Mouse (Mus musculus) kidney, embryonic 15.5 days (tissue): ENCODE measurements at regions not wholly inside any gene's neighbourhood (a gene's known extent, or its start where the extent isn't known, plus 50 kb on each side); places are given as distances from the start of the nearest gene placed in this dataset.

Experiments
- ATAC-seq: fragments of 200-750 bp; cut with Nextera tagmentation; replicated peaks from 2 replicates; pipeline ENCODE4 v1.8.0; 2017; ENCODE audit warnings: moderate TSS enrichment; ENCODE audit not compliant: low FRiP score
- H3K27ac ChIP-seq: fragments of 300-500 bp; sonication (generic); 2 replicates; pipeline ENCODE4 v1.5.1; 2015; ENCODE audit warnings: mild to moderate bottlenecking, inconsistent platforms
- H3K27me3 ChIP-seq: fragments of 300-500 bp; sonication (generic); 2 replicates; pipeline ENCODE4 v1.6.1; 2015; ENCODE audit warnings: inconsistent platforms
- H3K36me3 ChIP-seq: fragments of 300-500 bp; sonication (generic); 2 replicates; pipeline ENCODE4 v1.6.1; 2015; ENCODE audit warnings: inconsistent platforms
- H3K4me1 ChIP-seq: fragments of 300-500 bp; sonication (generic); 2 replicates; pipeline ENCODE4 v1.6.1; 2015; ENCODE audit warnings: inconsistent platforms
- H3K4me2 ChIP-seq: fragments of 300-500 bp; sonication (generic); 2 replicates; pipeline ENCODE4 v1.6.1; 2015; ENCODE audit warnings: moderate library complexity, mild to moderate bottlenecking, inconsistent platforms
- H3K4me3 ChIP-seq: fragments of 300-500 bp; sonication (generic); replicated peaks from 2 replicates; pipeline ENCODE4 v1.5.1; 2015; ENCODE audit warnings: mild to moderate bottlenecking, inconsistent platforms
- H3K9ac ChIP-seq: fragments of 300-500 bp; sonication (generic); 2 replicates; pipeline ENCODE4 v1.6.1; 2015; ENCODE audit warnings: mild to moderate bottlenecking, inconsistent platforms
- H3K9me3 ChIP-seq: fragments of 300-500 bp; sonication (generic); replicated peaks from 2 replicates; pipeline ENCODE4 v1.6.1; 2016; ENCODE audit warnings: inconsistent platforms
- WGBS: fragments of 180-500 bp; shearing (Covaris S2); methylation state at CpG from one replicate; pipeline ENCODE4 v1.1.7; 2015; ENCODE audit warnings: mixed read lengths; 5-methylcytosine and 5-hydroxymethylcytosine counted together

DNA sequence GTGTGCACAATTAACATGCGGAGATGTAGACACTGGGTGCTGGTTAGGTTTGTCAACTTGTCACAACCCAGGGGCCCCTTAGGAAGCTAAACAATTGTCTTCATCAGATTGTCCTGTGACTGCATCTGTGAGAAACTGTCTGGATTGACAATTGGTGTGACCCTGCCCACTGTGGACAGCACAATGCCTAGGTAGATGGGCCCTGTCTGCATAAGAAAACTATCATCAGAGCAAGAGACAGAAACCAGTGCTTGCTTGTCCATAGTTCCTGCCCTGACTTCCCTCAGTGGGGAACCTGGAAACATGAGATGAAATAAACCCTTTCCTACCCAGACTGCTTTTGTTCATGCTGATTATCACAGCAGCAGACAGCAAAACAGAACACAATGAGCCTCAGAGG is 63.5 kb upstream of the Tyw5 start:
- ATAC-seq, result no peak
- Histone ChIP-seq H3K27ac (no peak overlapping the region), H3K4me3 (no peak overlapping the region), H3K4me2 (no peak overlapping the region), H3K36me3 (no peaks in the 10 kb centered on the region), H3K9ac (no peak overlapping the region), H3K9me3 (no peaks in the 10 kb centered on the region), H3K4me1 (0 out of 2 replicates have a peak, but pooled peaks cover 2% of the 10 kb centered on the region), H3K27me3 (no peaks in the 10 kb centered on the region)
- WGBS, result 79% methylated on average over 1 of the region's 1 CpGs

DNA sequence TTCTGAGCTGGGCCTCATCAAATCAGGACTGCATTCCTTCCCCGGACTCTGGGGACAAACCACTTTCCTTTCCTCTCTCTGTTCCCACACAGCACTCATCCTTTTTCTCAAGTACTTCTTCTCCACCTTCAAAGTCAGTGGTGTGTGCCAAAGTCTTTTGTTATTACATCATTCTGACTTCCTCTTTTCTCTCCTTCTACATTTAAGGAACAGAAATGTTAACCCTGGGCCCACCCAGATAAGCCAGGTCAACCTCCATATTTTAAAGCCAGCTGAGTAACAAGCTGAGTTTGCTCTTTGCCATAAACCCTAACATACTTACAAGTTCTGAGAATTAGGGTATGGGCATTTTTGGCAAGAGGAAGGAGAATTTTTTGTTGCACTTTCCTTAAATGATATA is 65.3 kb upstream of the Tyw5 start:
- Histone ChIP-seq H3K9me3 (no peaks in the 10 kb centered on the region), H3K36me3 (no peaks in the 10 kb centered on the region), H3K27ac (no peak overlapping the region), H3K4me2 (no peak overlapping the region), H3K27me3 (no peaks in the 10 kb centered on the region), H3K4me3 (no peak overlapping the region), H3K9ac (no peak overlapping the region), H3K4me1 (0 out of 2 replicates have a peak, but pooled peaks cover 2% of the 10 kb centered on the region)
- ATAC-seq, result no peak
- WGBS, result 48% methylated on average over 1 of the region's 1 CpGs

DNA sequence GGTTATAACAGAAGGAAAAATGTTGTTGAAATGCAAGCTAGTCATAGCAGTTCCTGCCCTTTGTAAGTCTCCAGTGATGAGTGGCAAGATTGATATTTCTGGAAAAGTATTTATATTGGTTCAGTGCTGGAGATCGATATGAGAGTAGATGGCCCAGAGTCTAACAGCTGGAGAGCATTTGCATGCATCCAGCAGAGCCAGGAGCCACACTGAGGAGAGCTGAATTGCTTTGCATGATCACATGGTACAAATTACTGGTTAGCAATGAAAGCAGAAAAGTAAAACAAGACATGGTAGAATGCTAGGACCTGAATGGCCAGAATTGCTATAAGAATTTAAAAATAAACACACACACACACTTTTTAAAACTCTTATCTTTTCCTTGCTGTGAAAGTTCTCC is 70.8 kb upstream of the Tyw5 start:
- 63% methylated on average over 1 of the region's 1 CpGs for WGBS

DNA sequence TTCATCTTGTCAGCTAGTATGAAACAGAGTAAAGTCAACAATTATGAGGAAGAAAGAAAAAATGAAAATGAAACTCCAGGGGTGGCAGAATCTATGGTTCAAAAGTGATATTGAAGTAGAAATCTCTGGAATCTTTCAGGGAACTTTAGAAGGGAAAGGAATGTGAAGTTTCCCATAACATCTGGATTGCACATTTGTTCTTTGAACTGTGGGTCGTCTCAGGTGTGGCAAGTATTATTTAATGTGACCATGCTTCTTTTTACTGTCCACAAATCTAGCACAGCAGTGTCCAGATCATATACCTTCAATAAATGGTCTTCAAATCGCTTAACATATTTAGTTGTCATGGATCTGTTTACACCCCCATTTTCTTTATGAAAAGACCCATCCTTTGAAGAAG is 71.2 kb upstream of the Tyw5 start:
- Histone ChIP-seq H3K4me3 (no peak overlapping the region), H3K4me2 (no peak overlapping the region), H3K27ac (no peak overlapping the region), H3K9me3 (no peaks in the 10 kb centered on the region), H3K9ac (no peak overlapping the region), H3K4me1 (peaks cover 3% of the 10 kb centered on the region; the same call in 1 of the 2 replicates), H3K36me3 (no peaks in the 10 kb centered on the region), H3K27me3 (no peaks in the 10 kb centered on the region)
- ATAC-seq, result no peak
- 69% methylated on average over 2 of the region's 2 CpGs for WGBS

More for the DNA sequence above, 70.8 kb upstream of the Tyw5 start:
- Histone ChIP-seq H3K4me3 (no peak overlapping the region), H3K27ac (no peak overlapping the region), H3K27me3 (no peaks in the 10 kb centered on the region), H3K36me3 (no peaks in the 10 kb centered on the region), H3K9ac (no peak overlapping the region), H3K4me1 (peaks cover 3% of the 10 kb centered on the region; the same call in 1 of the 2 replicates), H3K4me2 (no peak overlapping the region), H3K9me3 (no peaks in the 10 kb centered on the region)
- no peak for ATAC-seq

DNA sequence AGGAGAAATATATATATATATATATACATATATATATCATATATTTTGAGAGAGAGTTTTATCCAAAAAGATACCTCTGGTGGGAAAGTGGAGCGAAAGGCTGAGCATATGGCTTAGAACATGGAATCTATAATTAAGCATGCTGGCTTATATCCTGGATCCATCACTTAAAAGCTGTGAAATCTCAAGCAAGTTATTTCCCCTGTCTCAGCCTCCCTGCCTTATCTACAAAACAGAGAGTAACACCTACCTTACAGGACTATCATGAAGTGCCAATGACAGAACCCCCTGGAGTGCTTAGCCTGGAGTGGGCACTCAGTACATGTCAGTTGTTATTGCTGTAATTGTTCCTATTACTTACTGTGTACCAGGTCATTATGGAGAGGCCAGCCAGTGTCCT is 71.9 kb upstream of the Tyw5 start:
- Histone ChIP-seq H3K9me3 (no peaks in the 10 kb centered on the region), H3K9ac (no peak overlapping the region)
- 94% methylated on average over 1 of the region's 1 CpGs for WGBS

DNA sequence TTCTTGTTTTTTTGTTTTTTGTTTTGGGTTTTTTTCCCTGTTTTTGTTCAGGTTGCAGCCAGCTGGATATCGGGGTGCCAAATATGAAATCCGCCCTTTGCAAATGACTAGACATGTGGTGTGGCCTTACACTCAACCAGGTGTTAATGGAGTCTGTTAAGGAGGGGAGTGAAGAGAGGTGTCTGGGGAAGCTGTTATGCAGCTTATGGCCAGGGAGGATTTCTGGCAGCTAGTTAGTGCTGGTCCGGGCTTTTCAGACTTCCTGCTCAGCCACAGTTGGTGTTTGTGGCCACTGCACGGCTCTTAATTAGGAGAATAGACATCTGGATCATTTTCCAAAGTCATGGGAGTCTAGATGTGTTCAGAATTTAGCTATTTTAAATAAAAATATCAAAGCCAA is 72.7 kb upstream of the Tyw5 start:
- ATAC-seq, result no peak
- Histone ChIP-seq H3K9me3 (no peaks in the 10 kb centered on the region), H3K36me3 (no peaks in the 10 kb centered on the region), H3K27me3 (no peaks in the 10 kb centered on the region), H3K4me1 (peaks cover 3% of the 10 kb centered on the region; the same call in 1 of the 2 replicates), H3K27ac (0 out of 2 replicates have a peak overlapping the region, but pooled peaks have one; percentile 18), H3K9ac (no peak overlapping the region), H3K4me3 (no peak overlapping the region), H3K4me2 (no peak overlapping the region)
- WGBS, result 48% methylated on average over 4 of the region's 4 CpGs

More for the DNA sequence above, 71.9 kb upstream of the Tyw5 start:
- no peaks in the 10 kb centered on the region for H3K36me3 ChIP-seq
- no peak overlapping the region for H3K4me3 ChIP-seq
- H3K4me2 ChIP-seq, result no peak overlapping the region
- H3K27me3 ChIP-seq, result no peaks in the 10 kb centered on the region
- H3K4me1 ChIP-seq, result peaks cover 3% of the 10 kb centered on the region; the same call in 1 of the 2 replicates
- no peak overlapping the region for H3K27ac ChIP-seq
- no peak for ATAC-seq

DNA sequence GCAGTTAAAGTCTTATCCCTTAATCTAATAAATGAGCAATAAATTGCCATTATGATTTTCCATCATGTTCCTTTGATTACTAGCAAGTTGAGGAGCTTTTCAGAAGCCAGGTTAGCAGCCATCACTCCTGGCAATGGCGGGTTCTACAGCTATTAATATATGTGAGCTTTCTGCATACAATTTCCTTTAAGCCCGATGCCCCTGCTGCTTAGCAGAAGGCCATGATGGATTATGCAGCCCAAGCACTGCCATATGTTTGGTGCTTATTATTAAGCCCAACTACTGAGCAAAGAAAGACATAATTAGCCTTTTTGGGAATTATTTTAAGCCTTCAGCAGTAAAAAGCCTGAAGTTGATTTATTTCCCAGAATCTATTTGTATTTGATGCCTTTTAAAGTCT is 82.3 kb upstream of the Tyw5 start:
- H3K4me3 ChIP-seq, result no peak overlapping the region
- no peaks in the 10 kb centered on the region for H3K27me3 ChIP-seq
- no peaks in the 10 kb centered on the region for H3K36me3 ChIP-seq
- ATAC-seq, result no peak
- WGBS, result 81% methylated on average over 2 of the region's 2 CpGs
- H3K4me2 ChIP-seq, result no peak overlapping the region
- no peak overlapping the region for H3K9ac ChIP-seq
- no peaks in the 10 kb centered on the region for H3K4me1 ChIP-seq
- H3K9me3 ChIP-seq, result no peaks in the 10 kb centered on the region
- H3K27ac ChIP-seq, result no peak overlapping the region

DNA sequence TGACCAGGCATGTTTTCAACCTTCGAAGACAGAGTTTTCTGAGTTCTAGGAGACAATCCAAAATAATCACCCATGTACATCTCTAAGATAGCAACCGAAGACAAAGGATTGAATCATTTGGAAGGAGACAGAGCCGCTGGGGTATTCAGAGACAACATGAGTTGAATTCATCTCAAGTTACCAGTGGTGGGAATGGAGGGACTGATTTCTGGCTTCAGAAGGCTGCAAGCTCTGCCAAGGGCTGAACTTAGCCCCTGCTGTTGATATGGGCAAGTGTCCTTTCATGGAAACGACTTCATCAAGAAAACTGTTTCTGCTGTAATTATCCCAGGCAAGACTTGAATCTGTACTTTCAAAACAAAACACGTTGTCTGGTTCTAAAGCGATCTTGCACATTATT is 82.7 kb upstream of the Tyw5 start:
- no peak overlapping the region for H3K4me2 ChIP-seq
- H3K4me3 ChIP-seq, result no peak overlapping the region
- no peaks in the 10 kb centered on the region for H3K9me3 ChIP-seq
- H3K9ac ChIP-seq, result no peak overlapping the region
- no peak for ATAC-seq
- H3K36me3 ChIP-seq, result no peaks in the 10 kb centered on the region
- WGBS, result 69% methylated on average over 6 of the region's 6 CpGs
- H3K27ac ChIP-seq, result no peak overlapping the region
- no peaks in the 10 kb centered on the region for H3K27me3 ChIP-seq
- H3K4me1 ChIP-seq, result no peaks in the 10 kb centered on the region

DNA sequence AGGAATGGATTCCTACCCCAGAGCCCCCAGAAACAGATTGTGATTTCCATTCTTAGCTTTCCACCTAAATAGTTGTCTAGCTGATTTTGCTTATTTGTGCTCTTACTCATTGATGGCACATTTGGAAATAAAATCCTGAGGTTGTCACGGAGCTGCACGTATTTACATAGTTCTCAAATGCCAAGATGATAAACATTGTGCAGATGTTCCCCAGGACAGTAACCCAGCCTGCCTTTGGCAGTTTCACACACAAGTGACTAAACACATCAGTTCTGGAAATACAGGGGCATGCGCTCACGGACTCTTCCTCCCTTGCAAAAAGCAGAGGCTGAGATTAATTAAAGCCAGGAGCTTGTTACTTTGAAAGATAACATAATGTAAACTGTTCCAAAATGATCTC is 83.1 kb upstream of the Tyw5 start:
- ATAC-seq, result no peak
- no peaks in the 10 kb centered on the region for H3K9me3 ChIP-seq
- no peak overlapping the region for H3K9ac ChIP-seq
- 51% methylated on average over 4 of the region's 4 CpGs for WGBS
- no peak overlapping the region for H3K4me2 ChIP-seq
- no peak overlapping the region for H3K4me3 ChIP-seq
- no peaks in the 10 kb centered on the region for H3K27me3 ChIP-seq
- no peaks in the 10 kb centered on the region for H3K4me1 ChIP-seq
- no peaks in the 10 kb centered on the region for H3K36me3 ChIP-seq
- H3K27ac ChIP-seq, result no peak overlapping the region

DNA sequence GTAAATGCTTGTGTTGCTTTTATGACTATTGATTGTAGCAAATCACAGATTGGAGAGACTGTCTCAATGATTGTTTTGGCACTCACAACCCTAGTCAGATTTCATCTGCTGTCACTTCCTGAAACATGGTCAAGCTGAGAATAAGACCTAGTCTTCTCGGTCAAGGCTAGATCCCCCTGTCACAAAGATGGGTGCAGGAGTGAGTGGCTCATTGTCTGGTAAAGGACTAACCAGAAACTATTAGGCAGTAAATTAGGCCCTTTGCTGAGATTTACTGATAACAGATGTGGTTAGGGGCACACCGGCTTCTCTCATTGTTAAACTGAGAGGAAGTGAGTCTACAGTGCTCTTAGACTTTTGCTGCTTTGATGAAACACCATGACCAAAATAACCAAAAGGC is 85.8 kb upstream of the Tyw5 start:
- Histone ChIP-seq H3K9ac (no peak overlapping the region), H3K36me3 (no peaks in the 10 kb centered on the region), H3K9me3 (no peaks in the 10 kb centered on the region), H3K4me1 (no peaks in the 10 kb centered on the region), H3K4me3 (no peak overlapping the region), H3K4me2 (no peak overlapping the region), H3K27me3 (no peaks in the 10 kb centered on the region), H3K27ac (no peak overlapping the region)
- 41% methylated on average over 2 of the region's 2 CpGs for WGBS
- no peak for ATAC-seq

DNA sequence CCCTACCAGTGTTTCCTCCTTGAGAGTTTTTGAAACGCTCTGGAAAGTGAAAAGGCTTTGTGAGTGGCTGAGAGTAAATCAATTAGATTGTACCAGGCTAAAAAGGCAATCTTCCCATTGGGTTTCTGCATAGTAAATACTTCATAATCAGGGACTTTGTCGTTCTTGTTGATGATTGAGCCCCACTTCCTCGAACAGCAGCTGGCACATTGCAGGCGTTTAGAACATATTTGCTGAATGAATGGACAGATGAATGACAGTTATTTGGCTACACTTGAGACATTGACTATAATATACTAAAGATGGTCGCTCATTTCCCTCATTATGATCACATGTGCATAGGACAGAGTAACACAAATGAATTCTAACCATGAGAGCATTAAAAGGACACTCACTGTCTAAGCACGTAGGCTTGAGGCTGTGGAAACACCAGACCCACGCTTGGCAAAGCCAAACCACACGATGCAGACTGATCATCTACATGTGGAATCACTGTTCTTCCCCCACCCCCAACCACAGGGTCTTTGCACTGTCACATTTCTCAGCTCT is 90.7 kb upstream of the Tyw5 start:
- Histone ChIP-seq H3K27ac (no peak overlapping the region), H3K9me3 (no peaks in the 10 kb centered on the region), H3K9ac (no peak overlapping the region), H3K4me3 (no peak overlapping the region), H3K27me3 (no peaks in the 10 kb centered on the region), H3K4me2 (no peak overlapping the region), H3K4me1 (no peaks in the 10 kb centered on the region), H3K36me3 (no peaks in the 10 kb centered on the region)
- ATAC-seq, result no peak
- 76% methylated on average over 8 of the region's 8 CpGs for WGBS

DNA sequence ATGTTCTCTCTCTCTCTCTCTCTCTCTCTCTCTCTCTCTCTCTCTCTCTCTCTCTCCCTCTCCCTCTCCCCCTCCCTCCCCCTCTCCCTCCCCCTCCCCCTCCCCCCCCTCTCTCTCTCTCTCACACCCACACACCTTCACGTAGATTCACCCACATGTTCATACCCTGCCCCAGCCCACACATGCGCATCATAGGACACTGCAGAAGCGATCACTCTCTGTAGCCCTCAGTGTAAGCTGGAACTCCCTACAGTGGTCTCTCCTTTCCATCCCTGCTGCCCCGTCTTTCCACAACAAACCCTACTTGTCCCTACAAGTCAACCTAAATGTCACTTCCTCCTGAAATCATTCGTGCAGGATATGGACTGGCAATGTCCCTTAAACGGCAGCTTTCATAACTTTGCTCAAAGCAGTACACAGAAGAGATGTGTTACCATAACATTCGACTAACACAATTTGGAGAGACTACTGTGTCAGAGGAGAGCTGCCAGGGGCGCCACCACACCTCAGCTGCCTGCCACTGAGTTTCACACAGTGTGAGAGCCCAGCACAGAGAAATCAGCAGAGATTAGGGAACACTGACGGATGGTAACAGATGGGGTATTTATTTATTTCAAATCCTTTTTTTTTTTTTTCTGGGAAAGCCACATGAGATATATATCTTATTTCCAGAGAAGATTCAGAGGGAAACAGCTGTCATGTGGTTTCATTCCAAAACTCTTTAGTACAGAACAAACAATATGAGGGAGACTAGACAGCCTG is 103.6 kb upstream of the Tyw5 start:
- no peaks in the 10 kb centered on the region for H3K9me3 ChIP-seq
- H3K4me2 ChIP-seq, result no peak overlapping the region
- H3K27ac ChIP-seq, result no peak overlapping the region
- H3K4me1 ChIP-seq, result no peaks in the 10 kb centered on the region
- no peaks in the 10 kb centered on the region for H3K27me3 ChIP-seq
- no peak for ATAC-seq
- 68% methylated on average over 8 of the region's 9 CpGs for WGBS
- no peaks in the 10 kb centered on the region for H3K36me3 ChIP-seq
- H3K4me3 ChIP-seq, result no peak overlapping the region
- H3K9ac ChIP-seq, result no peak overlapping the region

DNA sequence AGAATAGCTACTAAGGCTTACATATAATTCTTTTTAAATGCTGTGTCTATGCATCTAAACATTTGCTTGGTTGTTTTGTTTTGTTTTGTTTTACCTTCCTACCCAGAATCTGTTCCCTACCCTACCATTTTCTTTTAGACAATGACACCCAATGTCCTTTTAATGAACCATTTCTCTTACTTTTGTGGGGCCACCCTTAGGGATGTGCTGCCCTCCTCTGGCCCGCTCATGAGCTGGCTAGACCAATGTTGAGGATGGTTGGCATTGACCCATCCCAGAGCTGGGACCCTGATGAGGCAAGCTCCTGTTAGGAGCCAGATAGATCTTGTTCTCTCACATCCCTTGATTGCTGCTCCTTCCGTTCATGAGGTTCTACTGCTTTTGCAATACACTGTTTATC is 105.0 kb upstream of the Tyw5 start:
- Histone ChIP-seq H3K9ac (no peak overlapping the region), H3K9me3 (no peaks in the 10 kb centered on the region), H3K4me1 (no peaks in the 10 kb centered on the region), H3K4me2 (no peak overlapping the region), H3K36me3 (no peaks in the 10 kb centered on the region), H3K27ac (no peak overlapping the region), H3K27me3 (no peaks in the 10 kb centered on the region), H3K4me3 (no peak overlapping the region)
- WGBS, result 95% methylated on average over 2 of the region's 2 CpGs
- ATAC-seq, result no peak
